Mouse (Mus musculus): ENCODE results near the gene Cacnb2. TPM values are rescaled to one million over a fixed set of nuclear protein-coding genes. Genes with fewer than 3 reads are reported as not detected.

Gene Cacnb2
- polyA plus RNA-seq, 1 experiment from 2014 or later = 6.9 TPM

DNA sequence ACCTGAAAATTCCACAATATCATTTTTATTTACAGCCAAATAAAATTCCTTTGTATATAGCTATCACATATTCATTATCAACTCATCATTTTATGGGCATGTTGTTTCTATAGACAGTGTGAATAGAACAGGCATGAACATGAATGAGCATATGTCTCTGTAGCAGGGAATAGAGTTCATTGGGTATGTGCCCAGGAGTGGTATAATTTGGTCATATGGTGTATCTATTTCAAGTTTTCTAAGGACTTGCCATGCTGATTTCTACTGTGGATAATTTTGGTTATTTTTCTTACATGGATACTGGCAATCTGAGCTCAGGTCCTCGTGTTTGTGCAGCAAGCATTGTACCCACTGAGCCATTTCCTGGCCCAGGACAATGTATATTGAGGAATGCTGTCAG is 243.8 kb downstream of the Cacnb2 start:
- WGBS = 79% methylated on average over 1 of the region's 1 CpGs

DNA sequence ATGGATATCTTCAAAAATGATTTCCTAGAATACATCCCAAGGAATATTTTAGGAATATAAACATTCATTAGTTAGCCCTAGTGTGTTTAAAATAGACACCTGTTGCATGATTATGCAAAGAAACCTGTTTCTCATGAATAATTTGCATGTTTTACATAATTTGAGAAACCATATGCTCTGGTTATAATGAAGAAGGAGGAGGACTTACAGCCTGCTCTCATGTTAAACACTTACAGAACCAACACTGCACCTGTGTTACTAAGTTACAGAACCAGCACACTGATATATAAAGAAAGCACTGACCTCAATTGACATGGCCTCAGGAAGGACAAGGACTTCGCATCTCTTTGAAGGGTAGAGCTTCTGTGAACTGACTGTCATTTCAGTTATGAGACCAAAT is 244.3 kb downstream of the Cacnb2 start:
- ATAC-seq (ENCODE audit: low FRiP score) = no peak
- WGBS = 100% methylated on average over 1 of the region's 1 CpGs
- no peak overlapping the region for H3K27ac ChIP-seq (replicated peaks)

More for the DNA sequence above, 243.8 kb downstream of the Cacnb2 start:
- Histone ChIP-seq H3K27ac (replicated peaks) (no peak overlapping the region), H3K9ac (replicated peaks) (no peak overlapping the region), H3K9me3 (replicated peaks) (no peaks in the 10 kb centered on the region), H3K27me3 (replicated peaks) (no peaks in the 10 kb centered on the region), H3K36me3 (no peaks in the 10 kb centered on the region), H3K4me2 (no peak overlapping the region), H3K4me3 (replicated peaks) (no peak overlapping the region), H3K4me1 (no peaks in the 10 kb centered on the region)
- ATAC-seq (ENCODE audit: low FRiP score) = no peak

DNA sequence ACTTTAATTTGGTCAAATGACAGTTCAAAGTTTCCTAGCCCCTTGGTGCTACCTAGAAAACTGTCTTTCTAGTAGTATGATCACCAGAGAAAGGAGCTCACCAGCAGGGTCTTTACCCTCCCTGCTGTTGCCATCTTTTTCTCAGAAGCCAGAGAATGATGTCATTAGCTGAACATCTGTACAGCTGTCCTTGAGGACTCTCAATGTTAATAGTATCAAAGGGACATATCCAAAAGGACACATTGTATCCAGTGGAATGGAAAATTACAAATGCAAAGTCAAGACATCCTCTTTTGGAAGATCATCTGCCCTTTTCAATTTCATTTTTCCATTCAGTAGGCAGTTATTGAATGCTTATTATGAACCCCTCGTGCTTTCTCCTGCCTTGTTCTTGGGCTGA is 247.9 kb downstream of the Cacnb2 start:
- no peak overlapping the region for H3K9ac ChIP-seq (replicated peaks)
- no peaks in the 10 kb centered on the region for H3K4me1 ChIP-seq
- no peak for ATAC-seq (ENCODE audit: low FRiP score)
- no peaks in the 10 kb centered on the region for H3K36me3 ChIP-seq
- H3K4me2 ChIP-seq = no peak overlapping the region
- H3K4me3 ChIP-seq (replicated peaks) = no peak overlapping the region
- H3K27me3 ChIP-seq (replicated peaks) = no peaks in the 10 kb centered on the region
- H3K9me3 ChIP-seq (replicated peaks) = no peaks in the 10 kb centered on the region
- WGBS = 89% methylated on average over 1 of the region's 1 CpGs
- H3K27ac ChIP-seq (replicated peaks) = no peak overlapping the region

More for the DNA sequence above, 244.3 kb downstream of the Cacnb2 start:
- H3K4me3 ChIP-seq (replicated peaks) = no peak overlapping the region
- H3K4me1 ChIP-seq = no peaks in the 10 kb centered on the region
- H3K9me3 ChIP-seq (replicated peaks) = no peaks in the 10 kb centered on the region
- no peak overlapping the region for H3K4me2 ChIP-seq
- H3K27me3 ChIP-seq (replicated peaks) = no peaks in the 10 kb centered on the region
- H3K36me3 ChIP-seq = no peaks in the 10 kb centered on the region
- no peak overlapping the region for H3K9ac ChIP-seq (replicated peaks)

DNA sequence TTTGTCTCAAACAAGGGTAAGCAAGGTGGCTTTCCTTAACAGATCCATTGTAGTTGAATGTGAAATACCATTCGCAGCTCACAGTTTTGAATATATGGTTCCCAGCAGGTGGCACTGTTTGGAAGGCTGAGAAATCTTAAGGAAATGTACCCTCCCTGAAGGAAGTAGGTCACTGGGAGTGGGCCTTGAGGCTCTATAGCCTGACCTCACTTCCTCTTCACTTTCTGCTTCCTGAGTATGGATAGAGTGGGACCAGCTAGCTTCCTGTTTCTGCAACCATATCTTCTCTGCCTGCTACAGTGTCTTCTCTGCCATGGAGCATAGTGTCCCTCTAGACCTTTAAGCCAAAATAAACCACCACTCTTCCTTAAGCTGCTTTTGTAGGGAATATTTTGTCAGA is 248.5 kb downstream of the Cacnb2 start:
- no peak overlapping the region for H3K9ac ChIP-seq (replicated peaks)
- H3K9me3 ChIP-seq (replicated peaks) = no peaks in the 10 kb centered on the region
- no peak for ATAC-seq (ENCODE audit: low FRiP score)
- H3K27me3 ChIP-seq (replicated peaks) = no peaks in the 10 kb centered on the region
- no peaks in the 10 kb centered on the region for H3K4me1 ChIP-seq
- no peak overlapping the region for H3K27ac ChIP-seq (replicated peaks)
- H3K4me3 ChIP-seq (replicated peaks) = no peak overlapping the region
- no peaks in the 10 kb centered on the region for H3K36me3 ChIP-seq
- 90% methylated on average over 1 of the region's 1 CpGs for WGBS
- H3K4me2 ChIP-seq = no peak overlapping the region

DNA sequence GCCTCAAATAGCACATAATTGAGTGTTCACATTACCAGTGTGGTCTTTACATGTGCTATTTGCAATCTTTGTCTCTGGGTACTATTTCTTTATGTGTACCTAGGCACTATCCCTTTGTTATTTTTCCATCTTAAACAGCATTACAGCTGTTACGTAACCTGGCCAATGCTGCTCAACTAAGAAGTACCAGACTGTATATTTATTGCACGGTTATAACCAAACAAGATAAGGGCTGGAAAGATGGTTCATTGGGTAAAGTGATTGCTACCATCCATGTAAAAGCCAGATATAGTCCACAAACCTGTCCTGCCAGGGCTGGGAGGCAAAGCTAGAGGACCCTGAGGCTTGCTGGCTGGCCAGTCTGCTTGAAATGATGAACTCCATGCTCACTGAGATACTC is 251.2 kb downstream of the Cacnb2 start:
- H3K36me3 ChIP-seq = no peaks in the 10 kb centered on the region
- H3K9me3 ChIP-seq (replicated peaks) = no peaks in the 10 kb centered on the region
- H3K27ac ChIP-seq (replicated peaks) = no peak overlapping the region
- H3K4me3 ChIP-seq (replicated peaks) = no peak overlapping the region
- no peak for ATAC-seq (ENCODE audit: low FRiP score)
- H3K27me3 ChIP-seq (replicated peaks) = no peaks in the 10 kb centered on the region
- 95% methylated on average over 2 of the region's 2 CpGs for WGBS
- H3K4me2 ChIP-seq = no peak overlapping the region
- no peaks in the 10 kb centered on the region for H3K4me1 ChIP-seq
- H3K9ac ChIP-seq (replicated peaks) = no peak overlapping the region

DNA sequence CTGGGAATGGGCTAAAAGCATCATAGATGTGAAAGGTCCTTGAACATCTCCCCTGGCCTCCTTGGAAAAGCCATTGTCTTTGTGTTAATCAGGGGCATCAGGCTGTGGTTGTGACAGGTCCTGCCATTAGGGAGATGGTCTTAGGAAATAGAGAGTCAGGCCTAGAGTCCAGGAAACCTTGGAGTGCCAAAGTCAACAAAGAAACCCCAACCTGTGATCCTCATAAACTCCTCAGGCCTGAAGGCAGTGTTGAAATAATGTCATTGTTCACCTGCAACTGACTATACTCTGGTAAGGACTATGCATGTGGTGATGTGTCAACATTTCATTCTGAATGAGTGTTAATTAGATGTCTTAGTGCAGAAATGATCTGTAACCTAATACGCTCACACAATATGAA is 255.4 kb downstream of the Cacnb2 start:
- Histone ChIP-seq H3K9me3 (replicated peaks) (no peaks in the 10 kb centered on the region), H3K4me1 (no peaks in the 10 kb centered on the region), H3K9ac (replicated peaks) (no peak overlapping the region), H3K4me2 (no peak overlapping the region), H3K36me3 (no peaks in the 10 kb centered on the region), H3K27me3 (replicated peaks) (no peaks in the 10 kb centered on the region), H3K4me3 (replicated peaks) (no peak overlapping the region), H3K27ac (replicated peaks) (no peak overlapping the region)
- 98% methylated on average over 1 of the region's 1 CpGs for WGBS
- ATAC-seq (ENCODE audit: low FRiP score) = no peak

DNA sequence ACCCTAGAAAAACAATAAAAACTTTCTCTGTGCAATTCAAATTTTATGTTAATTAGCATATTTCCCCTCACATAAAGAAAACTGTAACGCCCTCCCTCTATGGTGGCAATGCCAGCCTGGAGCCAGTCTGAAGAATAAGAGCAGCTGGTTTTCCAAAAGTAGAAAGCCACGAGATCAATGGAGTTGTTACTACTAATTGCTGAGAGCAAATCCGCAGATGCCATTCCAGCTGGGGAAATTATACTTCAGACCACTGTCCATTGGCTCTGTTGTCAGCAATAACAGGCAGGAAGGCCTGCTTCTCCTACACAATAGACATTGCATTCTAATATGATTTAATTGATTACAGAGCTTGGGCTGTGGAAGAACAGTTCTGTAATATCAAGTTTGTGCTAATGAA is 257.5 kb downstream of the Cacnb2 start:
- no peak for ATAC-seq (ENCODE audit: low FRiP score)
- no peak overlapping the region for H3K4me2 ChIP-seq
- no peaks in the 10 kb centered on the region for H3K36me3 ChIP-seq
- H3K9me3 ChIP-seq (replicated peaks) = no peaks in the 10 kb centered on the region
- H3K27me3 ChIP-seq (replicated peaks) = no peaks in the 10 kb centered on the region
- no peak overlapping the region for H3K27ac ChIP-seq (replicated peaks)
- no peak overlapping the region for H3K4me3 ChIP-seq (replicated peaks)
- no peaks in the 10 kb centered on the region for H3K4me1 ChIP-seq
- no peak overlapping the region for H3K9ac ChIP-seq (replicated peaks)
- WGBS = 65% methylated on average over 3 of the region's 3 CpGs

DNA sequence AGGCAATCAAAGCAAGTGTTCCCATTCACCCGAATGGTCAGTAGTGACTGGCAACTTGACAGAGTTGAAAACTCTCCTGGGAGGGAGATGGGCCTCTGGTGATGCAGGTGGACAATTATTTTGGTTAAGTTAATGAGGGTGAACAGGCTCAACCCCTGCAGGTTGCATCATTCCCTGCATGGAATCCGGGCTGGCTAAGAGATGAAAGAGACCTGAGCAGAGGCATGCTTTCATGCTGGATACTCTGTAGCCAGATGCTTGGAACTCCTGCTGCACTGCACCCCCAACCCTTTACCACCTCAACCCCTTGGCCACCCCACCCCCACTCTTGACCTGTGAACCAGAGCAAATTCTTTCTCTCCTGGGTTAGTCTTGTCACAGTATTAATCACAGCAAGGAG is 258.7 kb downstream of the Cacnb2 start:
- Histone ChIP-seq H3K4me1 (no peaks in the 10 kb centered on the region), H3K36me3 (no peaks in the 10 kb centered on the region), H3K27ac (replicated peaks) (no peak overlapping the region), H3K9me3 (replicated peaks) (no peaks in the 10 kb centered on the region), H3K4me2 (no peak overlapping the region), H3K27me3 (replicated peaks) (no peaks in the 10 kb centered on the region), H3K9ac (replicated peaks) (no peak overlapping the region), H3K4me3 (replicated peaks) (no peak overlapping the region)
- ATAC-seq (ENCODE audit: low FRiP score) = no peak
- 37% methylated on average over 2 of the region's 2 CpGs for WGBS

DNA sequence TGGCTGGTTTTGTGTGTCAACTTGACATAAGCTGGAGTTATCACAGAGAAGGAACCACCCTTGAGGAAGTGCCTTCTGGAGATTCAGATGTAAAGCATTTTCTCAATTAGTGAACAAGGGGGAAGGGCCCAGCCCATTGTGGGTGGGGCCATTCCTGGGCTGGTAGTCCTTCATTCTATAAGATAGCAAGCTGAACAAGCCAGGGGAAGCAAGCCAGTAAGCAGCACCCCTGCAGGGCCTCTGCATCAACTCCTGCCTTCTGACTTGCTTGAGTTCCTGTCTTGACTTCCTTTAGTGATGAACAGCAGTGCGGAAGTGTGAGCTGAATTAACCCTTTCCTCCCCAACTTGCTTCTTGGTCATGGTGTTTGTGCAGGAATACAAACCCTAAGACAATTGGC is 260.1 kb downstream of the Cacnb2 start:
- H3K9ac ChIP-seq (replicated peaks) = no peak overlapping the region
- no peaks in the 10 kb centered on the region for H3K36me3 ChIP-seq
- no peaks in the 10 kb centered on the region for H3K27me3 ChIP-seq (replicated peaks)
- no peak overlapping the region for H3K4me3 ChIP-seq (replicated peaks)
- H3K27ac ChIP-seq (replicated peaks) = no peak overlapping the region
- ATAC-seq (ENCODE audit: low FRiP score) = no peak
- no peak overlapping the region for H3K4me2 ChIP-seq
- H3K4me1 ChIP-seq = no peaks in the 10 kb centered on the region
- H3K9me3 ChIP-seq (replicated peaks) = no peaks in the 10 kb centered on the region
- 55% methylated on average over 1 of the region's 1 CpGs for WGBS

DNA sequence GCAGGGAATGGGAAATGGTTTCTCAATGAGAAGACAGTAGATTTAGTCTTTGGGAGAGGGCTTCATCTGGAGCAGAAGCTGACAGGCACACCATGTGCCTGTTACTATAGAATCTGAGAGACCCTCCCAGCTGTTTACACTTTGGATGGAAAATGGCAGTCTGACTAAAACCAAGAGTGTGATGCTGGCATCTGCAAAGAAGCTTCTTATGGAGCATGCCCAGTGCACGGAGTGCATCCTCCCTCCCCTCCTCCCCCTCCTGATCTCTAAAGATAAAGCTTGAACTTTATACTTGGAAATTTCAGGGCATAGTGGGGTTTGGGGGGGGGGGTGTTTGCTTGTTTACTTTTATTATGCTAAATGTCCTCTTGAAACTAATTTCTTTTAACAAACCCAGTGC is 270.2 kb downstream of the Cacnb2 start:
- peak overlapping the region; percentile 7; the same call in 1 of the 2 replicates for H3K27ac ChIP-seq (replicated peaks)
- H3K9me3 ChIP-seq (replicated peaks) = no peaks in the 10 kb centered on the region
- peak; percentile 60 for ATAC-seq (ENCODE audit: low FRiP score)
- WGBS = 55% methylated on average over 1 of the region's 1 CpGs
- H3K4me1 ChIP-seq = peaks cover 29% of the 10 kb centered on the region
- no peaks in the 10 kb centered on the region for H3K27me3 ChIP-seq (replicated peaks)
- H3K4me3 ChIP-seq (replicated peaks) = no peak overlapping the region; the same call in 1 of the 2 replicates
- no peaks in the 10 kb centered on the region for H3K36me3 ChIP-seq
- no peak overlapping the region for H3K9ac ChIP-seq (replicated peaks)
- H3K4me2 ChIP-seq = peak overlapping the region; percentile 60

DNA sequence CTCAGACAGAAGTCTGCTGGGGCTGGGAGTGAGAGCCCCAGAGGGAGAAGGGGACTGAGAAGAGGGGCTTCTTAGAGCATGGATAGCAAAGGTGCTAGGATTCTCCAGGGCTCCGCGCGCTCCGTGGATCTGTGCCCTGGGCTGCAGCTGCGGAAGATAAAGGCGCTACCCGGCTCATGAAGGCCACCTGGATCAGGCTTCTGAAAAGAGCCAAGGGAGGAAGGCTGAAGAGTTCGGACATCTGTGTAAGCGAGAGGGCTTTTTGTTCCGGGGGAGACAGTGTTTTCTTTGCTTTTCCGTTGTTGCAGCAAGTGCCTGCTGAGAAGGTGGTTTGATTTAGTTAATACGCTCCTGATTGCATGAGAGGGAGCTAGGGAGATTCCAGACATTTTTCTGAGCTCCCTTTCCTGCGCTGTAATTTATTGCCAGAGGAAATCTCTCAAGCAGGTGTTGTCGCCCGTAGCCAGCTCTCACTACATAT is 270.9 kb downstream of the Cacnb2 start:
- peak overlapping the region; percentile 84 for H3K27ac ChIP-seq (replicated peaks)
- no peaks in the 10 kb centered on the region for H3K9me3 ChIP-seq (replicated peaks)
- no peaks in the 10 kb centered on the region for H3K36me3 ChIP-seq
- WGBS = 14% methylated on average over 15 of the region's 15 CpGs
- H3K4me2 ChIP-seq = peak overlapping the region; percentile 60
- peak overlapping the region; percentile 40 for H3K4me3 ChIP-seq (replicated peaks)
- peak; percentile 65 for ATAC-seq (ENCODE audit: low FRiP score)
- H3K9ac ChIP-seq (replicated peaks) = peak overlapping the region; percentile 45; the same call in 1 of the 2 replicates
- H3K27me3 ChIP-seq (replicated peaks) = no peaks in the 10 kb centered on the region
- H3K4me1 ChIP-seq = peaks cover 29% of the 10 kb centered on the region

DNA sequence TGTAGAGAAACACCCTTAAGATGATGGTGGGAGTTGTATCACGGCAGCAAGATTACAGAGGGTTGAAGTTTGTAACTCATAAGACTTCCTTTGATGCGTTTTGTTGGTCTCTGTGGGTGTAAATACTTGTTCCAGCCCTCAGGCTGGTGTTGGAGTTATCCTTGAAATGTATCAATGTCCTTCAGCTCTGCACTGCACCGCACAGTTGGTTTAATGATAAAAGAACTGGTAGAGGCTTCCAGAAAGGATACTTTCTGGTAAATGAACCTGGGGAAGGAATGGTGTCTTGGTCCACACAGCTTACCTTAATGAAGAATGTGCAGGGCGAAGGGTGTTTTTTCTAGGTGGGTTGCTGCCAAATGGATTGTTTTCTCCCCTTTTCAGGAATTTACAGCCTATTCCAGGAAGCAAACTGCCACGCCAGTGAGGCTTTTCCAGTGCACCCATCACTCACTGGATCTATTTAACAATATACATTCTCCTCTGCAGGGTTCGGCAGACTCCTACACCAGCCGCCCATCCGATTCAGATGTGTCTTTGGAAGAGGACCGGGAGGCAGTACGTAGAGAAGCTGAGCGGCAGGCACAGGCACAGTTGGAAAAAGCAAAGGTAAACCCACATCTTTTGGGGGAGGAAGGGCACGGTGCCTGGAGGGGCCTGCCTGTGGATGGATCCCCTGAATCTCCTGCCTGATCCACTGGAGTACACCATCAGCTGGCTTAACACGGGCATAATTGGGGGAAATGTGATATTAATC is 271.6 kb downstream of the Cacnb2 start:
- peak; percentile 42; the same call in 1 of the 2 replicates for ATAC-seq (ENCODE audit: low FRiP score)
- H3K36me3 ChIP-seq = no peaks in the 10 kb centered on the region
- peak overlapping the region; percentile 60 for H3K4me2 ChIP-seq
- H3K4me1 ChIP-seq = peaks cover 29% of the 10 kb centered on the region
- H3K9ac ChIP-seq (replicated peaks) = peak overlapping the region; percentile 30; the same call in 1 of the 2 replicates
- H3K9me3 ChIP-seq (replicated peaks) = no peaks in the 10 kb centered on the region
- peak overlapping the region; percentile 40 for H3K4me3 ChIP-seq (replicated peaks)
- WGBS = 35% methylated on average over 13 of the region's 13 CpGs
- peak overlapping the region; percentile 84 for H3K27ac ChIP-seq (replicated peaks)
- H3K27me3 ChIP-seq (replicated peaks) = no peaks in the 10 kb centered on the region
